Mouse (Mus musculus): Measurements from ENCODE around the gene Ly6g5c.
A peak's percentile ranks its signal among the peaks of the same experiment; 100 is the strongest.

Gene Ly6g5c

DNA sequence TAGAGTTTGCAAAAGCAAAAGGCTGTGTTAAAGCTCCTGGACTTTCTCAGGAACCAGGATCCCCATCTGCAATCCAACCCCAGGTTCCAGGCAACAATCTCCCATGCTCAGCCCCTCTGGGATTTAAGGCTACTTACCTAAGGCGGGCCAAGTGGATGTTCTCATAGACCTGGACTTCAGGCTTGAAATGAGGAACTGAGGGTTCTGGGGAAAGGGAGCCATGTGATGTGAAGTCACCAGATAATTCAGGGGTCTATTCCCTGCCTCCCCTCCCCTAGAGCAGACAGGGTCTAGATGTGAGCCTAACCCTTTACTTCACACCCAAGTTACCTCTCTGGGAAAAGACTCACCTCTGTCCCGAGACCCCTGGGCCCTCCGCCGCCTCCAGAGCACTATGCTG, 27.4 kb upstream of the Ly6g5c start:
- DNase-seq (ENCODE audit: low read depth, low spot score): no peak

DNA sequence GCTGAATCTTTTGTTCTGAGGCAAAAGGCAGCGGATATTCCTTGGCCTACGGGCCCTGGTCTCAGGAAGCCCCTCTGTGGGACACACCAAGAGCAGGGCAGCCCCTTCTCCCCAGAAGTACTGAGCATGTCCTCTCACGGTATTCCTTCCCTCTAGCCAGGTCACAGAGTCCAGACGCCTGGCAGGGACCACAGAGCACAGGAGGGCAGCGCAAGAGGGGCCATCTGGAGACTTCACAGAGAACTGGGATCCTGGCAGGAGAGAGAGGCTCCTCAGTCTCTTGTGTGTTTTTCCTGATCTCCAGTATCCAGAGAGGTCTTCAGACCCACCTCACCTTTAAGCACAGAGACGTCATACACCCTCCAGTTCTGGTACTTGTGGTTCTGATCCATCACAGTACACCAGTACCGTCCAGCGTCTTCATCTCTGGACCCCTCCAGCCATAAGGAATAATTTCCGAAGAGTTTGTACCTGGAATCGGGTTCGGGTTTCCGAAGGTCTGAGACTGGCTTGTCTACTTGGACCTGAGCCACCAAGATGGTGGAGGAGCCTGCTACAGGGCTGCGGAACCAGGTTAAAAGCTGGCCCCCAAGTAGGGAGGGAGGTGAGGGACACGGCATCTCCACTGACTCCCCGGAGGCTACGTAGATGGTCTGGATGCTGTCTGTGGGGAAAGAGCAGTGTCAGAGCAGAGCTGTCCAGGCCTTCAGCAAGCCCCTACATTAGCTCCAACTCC, 25.1 kb upstream of the Ly6g5c start:
- no peak for DNase-seq (ENCODE audit: low read depth, low spot score)

DNA sequence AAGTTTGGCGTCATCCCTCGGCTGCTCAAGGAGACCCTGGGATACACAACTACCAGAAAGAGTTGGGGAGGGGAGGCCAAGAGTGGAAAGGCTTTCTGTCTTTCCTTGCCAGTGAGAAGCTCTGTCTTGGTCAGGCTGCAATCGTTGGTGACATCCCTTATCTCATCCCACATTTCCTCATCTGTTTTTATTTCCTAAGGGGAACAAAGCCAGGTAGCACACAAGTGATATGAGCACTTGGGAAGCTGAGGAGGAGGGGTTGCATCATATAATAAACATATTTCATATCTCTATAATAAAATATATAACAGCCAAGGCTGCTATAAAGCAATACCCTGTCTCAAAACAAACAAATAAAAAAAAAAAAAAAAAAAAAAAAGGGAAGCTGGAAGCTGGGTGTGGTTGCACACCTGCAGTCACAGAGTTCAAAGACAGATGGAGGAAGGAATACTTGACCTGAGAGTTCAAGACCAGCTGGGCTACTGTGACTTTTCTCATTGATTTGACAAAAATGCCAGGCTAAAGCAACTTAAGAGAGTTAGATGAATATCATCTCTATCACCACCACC, 24.1 kb upstream of the Ly6g5c start:
- DNase-seq (ENCODE audit: low read depth, low spot score): no peak

DNA sequence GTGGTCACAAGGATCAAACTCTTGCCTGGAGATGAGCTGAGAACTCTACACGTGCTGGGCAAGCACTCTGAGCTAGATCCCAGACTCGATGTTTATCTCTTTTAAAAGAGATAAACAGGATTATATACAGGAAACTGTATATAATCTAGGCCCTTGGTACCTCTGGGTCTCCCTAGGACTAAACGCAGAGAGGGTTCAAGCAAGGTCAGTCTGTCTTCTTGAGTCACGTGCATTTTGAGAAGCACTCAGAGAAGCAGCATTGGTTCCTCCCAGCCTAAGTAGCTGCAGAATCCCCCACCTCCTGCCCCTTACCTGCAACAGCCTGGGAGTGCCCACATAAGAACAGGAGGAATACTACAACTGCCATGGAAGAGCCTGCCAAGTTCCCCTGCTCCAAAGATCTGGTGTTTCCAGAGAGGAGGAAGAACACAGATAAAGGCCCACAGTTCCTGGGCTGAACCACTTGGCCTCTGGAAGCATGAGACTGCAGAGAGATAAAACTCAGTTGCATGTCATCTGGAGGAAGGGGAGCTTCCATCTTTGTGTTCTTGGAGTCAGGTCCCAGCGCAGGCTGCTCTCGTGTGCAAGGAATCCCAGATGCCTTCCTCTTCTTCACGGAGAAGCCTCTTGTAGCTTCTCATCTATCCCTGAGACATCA, 22.7 kb upstream of the Ly6g5c start, which contains the start of gene Ly6g6f:
Ly6g6f (minus strand) TSS at position 403 of the 658 bp plus-strand sequence.
- no peak for DNase-seq (ENCODE audit: low read depth, low spot score)

DNA sequence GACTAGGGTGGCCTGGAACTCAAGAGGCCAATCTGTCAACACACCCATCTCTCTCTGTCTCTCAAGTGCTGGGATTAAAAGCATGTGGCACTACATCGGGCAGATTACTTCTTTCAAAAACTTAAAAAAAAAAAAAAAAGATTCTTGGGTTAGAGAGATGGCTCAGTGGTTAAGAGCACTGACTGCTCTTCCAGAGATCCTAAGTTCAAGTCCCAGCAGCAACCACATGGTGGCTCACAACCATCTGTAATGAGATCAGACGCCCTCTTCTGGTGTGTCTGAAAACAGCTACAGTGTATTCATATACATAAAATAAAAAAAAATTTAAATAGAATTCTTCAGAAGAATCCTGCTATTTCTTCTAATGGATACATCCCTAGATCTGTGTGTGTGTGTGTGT, 19.9 kb upstream of the Ly6g5c start:
- peak; percentile 65 for DNase-seq (ENCODE audit: low read depth, low spot score)

DNA sequence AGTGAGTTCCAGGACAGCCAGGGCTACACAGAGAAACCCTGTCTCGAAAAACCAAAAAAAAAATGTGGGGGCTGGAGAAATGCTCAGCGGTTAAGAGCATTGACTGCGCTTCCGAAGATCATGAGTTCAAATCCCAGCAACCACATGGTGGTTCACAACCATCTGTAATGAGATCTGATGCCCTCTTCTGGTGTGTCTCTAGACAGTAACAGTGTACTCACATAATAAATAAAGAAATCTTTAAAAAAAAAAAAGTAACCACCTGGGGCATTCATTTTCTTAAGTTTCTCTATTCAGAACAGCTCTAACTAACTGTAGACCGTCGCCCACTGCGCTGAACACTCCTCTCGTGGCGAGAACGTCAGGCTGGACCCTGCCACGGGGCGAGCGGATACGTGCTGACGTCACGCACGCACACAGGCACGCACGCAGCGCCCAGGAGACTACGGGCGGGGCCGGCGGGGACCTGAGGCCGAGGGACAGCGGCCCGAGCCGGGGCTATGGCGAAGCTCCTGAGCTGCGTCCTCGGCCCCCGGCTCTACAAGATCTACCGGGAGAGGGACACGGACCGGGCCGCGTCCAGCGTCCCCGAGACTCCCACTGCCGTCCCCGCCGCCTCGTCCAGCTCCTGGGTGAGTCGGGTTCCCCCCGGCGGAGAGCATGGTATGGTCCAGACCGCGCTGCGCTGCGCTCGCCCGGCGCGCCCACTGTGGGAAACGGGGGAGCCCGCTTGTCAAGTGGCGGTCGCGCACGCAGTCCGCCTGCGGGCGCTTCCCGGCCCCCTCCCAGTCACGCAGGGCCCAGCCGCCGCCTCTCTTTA, 19.0 kb upstream of the Ly6g5c start, which contains the start of gene Abhd16a:
Abhd16a (plus strand) TSS at position 439 of the 820 bp plus-strand sequence.
- peak; percentile 92 for DNase-seq (ENCODE audit: low read depth, low spot score)

DNA sequence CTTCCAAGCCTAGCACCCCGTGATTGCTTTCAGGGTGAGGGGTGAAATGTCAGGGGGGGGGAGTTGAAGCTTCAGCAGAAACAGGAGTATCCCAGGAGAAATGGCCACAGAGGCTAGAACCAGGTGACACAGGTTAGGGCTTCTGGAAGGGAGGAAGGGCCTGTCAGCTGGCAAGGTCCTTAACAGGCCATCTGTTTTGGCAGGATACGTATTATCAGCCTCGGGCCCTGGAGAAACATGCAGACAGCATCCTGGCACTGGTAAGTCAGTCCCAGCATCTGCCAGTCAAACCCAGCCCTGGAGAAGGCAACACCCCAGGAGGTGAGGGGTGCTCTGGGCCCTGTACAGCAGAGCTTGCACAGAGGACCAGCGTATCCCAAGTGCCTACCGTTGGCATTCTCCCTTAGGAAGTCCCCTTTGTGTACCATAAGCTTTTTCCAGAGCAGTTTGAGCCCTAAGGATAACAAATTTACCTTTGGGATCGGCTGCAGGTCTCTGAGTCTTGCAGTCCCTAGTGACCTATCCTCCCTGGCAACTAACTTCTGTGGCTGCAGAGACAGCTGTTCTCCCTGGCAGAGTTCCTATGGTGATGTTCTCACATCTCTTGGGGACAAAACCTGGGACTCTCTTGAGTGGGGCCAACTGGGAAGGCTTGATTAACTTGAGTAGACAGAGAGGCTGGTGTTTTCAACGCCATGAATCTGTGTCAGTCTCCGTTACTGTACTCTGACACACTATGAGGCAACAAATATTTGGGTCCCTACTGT, 17.7 kb upstream of the Ly6g5c start:
- DNase-seq (ENCODE audit: low read depth, low spot score): peak; percentile 70

DNA sequence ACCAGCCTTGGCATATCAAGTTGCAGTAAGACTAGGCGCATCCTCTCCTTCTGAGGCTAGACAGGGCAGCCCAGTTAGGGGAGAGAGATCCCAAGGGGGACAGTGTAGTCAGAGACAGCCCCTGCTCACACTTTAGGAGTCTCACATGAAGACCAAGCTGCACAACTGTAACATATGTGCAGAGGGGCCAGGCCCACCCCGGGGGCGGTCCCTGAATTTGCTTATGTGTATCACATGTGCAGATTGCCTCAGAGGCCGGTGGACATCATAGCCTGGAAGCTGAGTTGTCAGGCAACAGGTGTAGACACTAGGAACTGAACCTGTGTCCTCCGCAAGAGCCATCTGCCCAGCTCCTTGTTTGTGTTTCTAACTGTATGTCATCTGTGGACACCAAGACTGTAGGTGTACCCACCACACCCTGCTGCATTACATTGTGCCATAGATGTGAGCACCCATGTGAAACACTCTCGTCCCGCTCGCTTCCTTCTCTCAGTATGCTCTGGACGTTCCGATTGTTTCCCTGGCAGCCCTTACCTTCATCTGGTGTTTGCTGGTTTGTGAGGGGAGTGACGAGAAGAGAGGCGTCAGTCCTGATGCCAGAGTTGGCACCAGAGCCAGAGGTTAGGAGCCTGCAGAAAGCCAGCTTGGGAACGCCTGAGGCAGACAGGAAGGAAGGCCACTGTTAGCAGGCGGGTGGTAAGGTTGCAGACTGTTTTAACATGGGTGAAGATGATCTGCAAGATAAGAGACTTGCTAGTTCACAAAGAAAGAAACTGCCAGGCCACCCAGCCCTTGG, 15.5 kb upstream of the Ly6g5c start:
- no peak for DNase-seq (ENCODE audit: low read depth, low spot score)

DNA sequence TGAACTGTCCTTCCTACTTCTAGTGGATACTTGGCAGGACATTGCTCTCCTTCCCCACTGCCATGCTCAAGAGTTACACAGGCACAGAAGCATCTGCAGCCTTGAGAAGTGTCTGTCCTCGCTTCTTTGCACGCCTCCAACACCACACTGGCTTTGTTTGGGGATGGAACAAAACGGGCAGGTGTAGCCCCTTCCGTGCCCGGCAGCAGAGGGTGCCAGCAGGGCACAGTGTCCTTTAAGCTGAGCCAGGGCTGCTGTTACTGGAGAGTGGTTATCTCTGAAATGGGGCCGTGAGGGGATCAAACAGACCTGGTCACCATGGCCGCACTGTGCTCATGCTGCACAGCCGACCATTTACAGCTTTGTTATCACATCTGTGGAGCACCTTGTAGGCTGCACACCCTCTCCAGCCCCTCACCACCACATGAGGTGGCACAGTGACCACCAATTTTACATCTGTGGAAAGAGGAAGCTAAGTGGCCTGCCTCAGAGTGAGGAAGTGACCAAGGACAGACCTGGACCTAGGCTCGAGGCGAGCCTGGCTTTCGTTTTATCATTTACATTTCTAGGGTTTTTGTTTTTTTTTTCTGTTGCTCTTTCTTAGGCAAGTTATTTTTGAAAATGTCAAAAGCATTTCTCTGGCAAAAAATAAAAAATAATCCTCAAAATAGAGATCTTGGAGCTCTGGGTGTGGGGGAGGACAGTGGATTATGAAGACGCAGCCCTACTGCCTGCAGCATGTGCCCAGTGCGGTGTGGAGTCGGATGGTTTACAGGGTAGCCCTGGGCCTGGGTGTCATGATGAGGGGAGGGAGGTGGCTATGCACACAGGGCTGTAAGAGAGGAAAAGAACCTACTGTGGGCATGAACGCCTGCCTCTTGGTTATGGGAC, 13.4 kb upstream of the Ly6g5c start:
- no peak for DNase-seq (ENCODE audit: low read depth, low spot score)

DNA sequence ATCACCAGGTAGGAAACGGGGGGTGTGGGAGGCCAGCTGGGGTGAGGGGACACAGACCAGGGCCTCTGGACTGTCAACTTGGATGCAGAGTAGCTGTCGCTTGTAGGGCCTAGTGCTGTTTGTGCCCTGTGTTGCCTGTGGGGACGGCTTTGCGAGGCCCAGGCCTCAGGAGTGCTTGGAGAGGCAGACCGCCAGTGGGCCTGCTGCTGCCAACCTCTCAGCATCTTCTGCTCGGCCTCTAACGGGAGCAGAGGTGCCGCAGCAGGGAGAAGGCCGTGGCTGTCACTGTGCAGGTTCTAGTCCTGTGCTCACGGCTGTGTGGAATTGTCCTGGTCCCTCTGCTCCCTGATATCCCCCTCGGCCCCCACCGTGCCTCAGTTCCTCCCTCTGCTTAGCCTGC, 11.5 kb upstream of the Ly6g5c start:
- DNase-seq (ENCODE audit: low read depth, low spot score): no peak

DNA sequence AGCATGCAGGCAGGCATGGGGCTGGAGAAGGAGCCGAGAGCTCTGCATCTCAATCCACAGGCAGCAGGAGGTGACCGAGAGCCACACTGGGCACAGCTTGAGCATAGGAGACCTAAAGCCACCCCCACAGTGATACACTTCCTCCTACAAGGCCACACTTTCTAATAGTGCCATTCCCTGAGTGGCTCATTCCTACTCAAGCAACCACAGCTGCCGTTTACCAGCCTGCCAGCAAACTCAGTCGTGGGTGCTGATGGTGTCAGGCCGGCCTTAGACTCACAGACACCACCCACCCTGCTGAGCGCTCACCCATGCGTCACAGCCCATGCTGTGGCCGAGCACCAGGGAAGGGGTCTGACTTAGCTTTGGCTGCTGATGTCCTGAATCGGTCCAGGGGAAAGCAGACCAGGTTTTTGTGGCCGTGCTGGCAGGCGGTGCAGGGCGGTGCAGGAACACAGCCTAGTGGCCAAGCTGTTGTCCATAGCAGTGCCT, 10.9 kb upstream of the Ly6g5c start:
- DNase-seq (ENCODE audit: low read depth, low spot score): no peak

DNA sequence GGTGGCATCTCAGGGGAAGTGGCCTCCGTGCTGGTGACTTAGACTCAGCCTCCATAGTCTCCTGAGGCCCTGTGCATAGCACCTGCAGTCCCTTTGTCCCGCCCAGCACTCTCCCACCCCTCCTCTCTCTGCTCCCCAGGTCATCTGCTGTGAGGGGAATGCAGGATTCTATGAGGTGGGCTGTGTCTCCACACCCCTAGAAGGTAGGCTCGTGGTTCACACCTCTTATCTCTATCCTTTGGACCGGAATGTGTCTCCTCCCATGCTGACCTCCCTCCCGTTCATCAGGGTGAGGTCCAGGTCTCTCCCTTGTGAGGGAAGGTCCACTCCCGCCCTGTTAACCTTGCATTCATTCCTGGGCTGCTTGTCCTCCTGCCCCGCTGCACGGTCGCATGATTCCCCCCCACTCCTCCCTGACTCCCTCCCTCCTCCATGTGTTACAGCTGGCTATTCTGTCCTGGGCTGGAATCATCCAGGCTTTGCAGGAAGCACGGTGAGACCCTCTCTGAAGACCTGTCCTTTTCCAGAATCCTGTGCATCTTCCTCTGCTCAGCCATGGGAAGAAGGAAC, 7.8 kb upstream of the Ly6g5c start:
- DNase-seq (ENCODE audit: low read depth, low spot score): no peak

DNA sequence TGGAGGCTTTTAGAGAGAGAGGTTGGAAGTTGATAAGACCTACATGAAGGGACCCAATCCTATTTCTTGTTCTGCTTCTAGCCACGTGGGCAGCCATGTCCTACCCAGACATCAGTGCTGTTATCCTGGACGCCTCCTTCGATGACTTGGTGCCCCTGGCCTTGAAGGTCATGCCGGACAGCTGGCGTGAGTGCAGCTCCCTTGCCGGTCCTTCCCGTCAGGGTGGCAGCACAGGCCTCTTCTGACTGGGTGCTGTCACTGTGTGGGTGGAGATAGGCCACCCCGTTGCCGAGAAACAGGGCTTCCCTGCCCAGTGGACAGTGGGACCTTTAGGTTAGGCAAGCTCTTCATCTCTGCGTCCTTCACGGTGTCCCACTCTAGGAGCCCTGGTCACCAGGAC, 6.9 kb upstream of the Ly6g5c start:
- no peak for DNase-seq (ENCODE audit: low read depth, low spot score)

DNA sequence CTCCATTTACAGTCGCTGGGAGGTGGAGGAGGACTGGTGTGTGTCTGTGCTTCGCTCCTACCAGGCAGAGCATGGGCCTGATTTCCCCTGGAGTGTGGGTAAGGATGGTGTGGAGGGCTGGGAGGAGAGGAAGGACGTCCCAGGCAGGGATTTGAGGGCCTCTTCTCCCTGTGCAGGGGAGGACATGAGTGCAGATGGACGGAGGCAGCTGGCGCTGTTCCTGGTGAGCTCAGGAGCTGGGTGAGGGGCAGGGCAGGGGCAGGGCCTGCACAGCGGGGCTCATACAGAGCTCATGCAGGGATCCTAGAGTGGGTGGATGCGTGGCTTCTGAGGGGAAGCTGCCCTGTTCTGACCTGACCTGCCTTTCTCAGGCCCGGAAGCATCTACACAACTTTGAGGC, 5.8 kb upstream of the Ly6g5c start:
- DNase-seq (ENCODE audit: low read depth, low spot score): no peak

DNA sequence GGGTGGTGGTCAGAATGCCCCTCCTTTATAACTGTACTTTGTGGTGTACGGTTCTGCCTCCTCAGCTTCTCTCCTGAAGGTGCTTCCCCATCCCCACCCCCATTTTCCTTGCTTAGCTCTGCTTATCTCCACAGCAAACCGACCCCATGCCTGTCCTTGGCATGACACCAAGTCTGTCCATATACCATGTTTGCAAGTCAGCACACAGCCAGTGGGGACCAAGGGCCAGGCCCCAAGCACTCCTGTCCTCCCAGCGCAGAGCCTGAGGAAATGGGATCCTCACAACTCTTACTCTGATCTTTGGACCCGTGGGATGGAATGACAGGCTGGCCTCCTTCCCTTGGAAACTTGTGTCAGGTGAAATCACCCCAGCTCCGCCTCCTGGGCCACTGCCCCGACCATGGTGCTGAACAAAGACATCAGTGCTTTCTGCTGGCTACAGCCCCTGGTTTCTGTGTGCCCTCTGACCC, 4.8 kb upstream of the Ly6g5c start:
- DNase-seq (ENCODE audit: low read depth, low spot score): no peak

DNA sequence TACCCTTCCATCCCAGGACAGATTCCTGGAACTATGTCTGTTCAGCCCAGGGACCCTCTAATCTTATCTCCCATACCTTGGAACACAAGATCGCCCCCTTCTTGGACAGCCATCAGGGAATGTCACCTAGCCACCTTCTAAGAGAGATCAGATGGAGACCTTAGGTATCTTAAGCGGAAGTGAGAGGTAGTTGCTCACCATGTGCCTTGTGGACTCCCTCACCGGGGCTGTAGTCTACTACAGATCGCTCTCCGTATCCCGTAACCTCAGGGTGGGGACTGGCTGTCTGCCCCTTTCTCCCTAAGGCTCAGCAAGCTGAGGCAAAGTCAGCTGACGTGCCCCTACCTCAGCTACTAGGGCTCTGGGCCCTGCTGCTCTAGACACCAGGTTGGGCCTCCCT, 4.0 kb upstream of the Ly6g5c start:
- DNase-seq (ENCODE audit: low read depth, low spot score): no peak

DNA sequence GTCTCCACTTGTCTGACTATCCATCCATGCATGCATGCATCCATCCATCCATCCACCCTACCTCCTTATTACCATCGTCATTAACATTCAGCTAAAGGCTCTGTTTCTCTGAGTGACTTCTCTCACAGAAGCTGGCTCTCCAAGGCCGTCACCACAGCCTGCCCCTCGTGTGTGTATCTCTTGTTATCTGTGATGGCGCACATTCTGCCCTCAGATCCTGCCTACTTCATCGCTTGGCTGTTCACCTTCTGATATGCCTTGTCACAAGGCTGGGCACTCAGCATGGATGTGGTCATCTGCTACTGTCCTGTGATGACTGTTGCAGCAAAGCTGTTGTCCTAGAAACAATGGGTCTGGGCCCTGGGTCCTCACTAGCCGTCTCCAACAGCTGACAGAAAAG, 3.3 kb upstream of the Ly6g5c start:
- no peak for DNase-seq (ENCODE audit: low read depth, low spot score)

DNA sequence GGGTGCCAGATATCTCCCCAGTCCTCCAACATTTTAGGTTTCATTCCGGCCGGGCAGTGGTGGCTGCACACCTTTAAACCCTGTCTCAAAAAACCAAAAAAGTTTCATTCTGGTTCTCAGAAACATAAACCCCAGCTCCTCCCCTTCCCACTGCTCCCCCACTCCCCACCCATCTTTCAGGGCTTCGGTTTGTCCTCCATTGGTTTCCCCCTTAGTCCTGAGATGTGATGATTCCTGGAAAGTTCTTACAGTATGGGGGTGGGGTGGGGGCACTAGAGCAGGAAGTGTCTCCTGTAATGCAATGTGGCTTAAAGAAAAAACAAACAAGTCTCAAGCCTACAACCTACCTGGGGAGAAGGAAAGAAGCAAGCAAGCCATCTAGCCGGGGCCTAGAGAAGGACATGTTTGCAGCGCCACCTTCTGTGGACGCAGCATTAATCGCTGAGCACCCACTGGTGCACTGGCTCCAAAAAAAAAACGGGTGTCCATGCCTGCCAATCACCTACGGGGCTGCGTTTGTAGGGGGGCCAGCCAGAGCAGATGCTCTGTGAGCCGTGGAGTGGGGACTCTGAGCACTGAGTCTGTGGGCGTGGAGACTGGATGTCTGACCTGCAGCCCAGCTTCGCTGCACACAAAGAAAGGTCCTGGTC, 2.2 kb upstream of the Ly6g5c start:
- DNase-seq (ENCODE audit: low read depth, low spot score): peak; percentile 55

All from 3T3-L1 (cell line).